Mouse (Mus musculus) right cerebral cortex, postnatal 10 days (tissue): ENCODE results near the gene Cfb.
"Not testable (repeated sequence)": the region's sequence is repeated elsewhere in the genome, so short reads cannot be mapped to it uniquely, and the experiment has no call there.

ENCODE experiments used
- DNase-seq, 2 experiments: peaks; one replicate each; pipeline ENCODE4 v3.0.0; 2021; ENCODE audit warnings: low spot score in 2 of 2

Gene Cfb

GRCm38 (mm10) chr17:34837464-34838324, 24.6 kb downstream of the Cfb start:
- DNase-seq: peak in 1 of 2 experiments; percentile 47

- DNase-seq: peak; percentile 98 to 99
These were observed 25.5 kb downstream of the Cfb start, which contains the start of the genes Stk19 and Dxo for GRCm38 (mm10) chr17:34836856-34837221. Stk19 (minus strand) TSS chr17:34836945. Dxo (plus strand) TSS chr17:34837019.

GRCm38 (mm10) chr17:34836155-34836855, 26.0 kb downstream of the Cfb start:
- no peak for DNase-seq

- DNase-seq: not testable (repeated sequence)
These were observed 31.5 kb downstream of the Cfb start for GRCm38 (mm10) chr17:34830776-34831175.

- DNase-seq: no peak
These were observed 47.4 kb downstream of the Cfb start for GRCm38 (mm10) chr17:34814818-34815370.

- DNase-seq: not testable (repeated sequence)
These were observed 48.6 kb downstream of the Cfb start for GRCm38 (mm10) chr17:34813747-34814146.

GRCm38 (mm10) chr17:34811275-34811674, 51.0 kb downstream of the Cfb start:
- DNase-seq: no peak

GRCm38 (mm10) chr17:34810811-34811210, 51.5 kb downstream of the Cfb start:
- DNase-seq: not testable (repeated sequence)

- DNase-seq: not testable (repeated sequence)
These were observed 51.9 kb downstream of the Cfb start for GRCm38 (mm10) chr17:34810411-34810810.

GRCm38 (mm10) chr17:34808599-34809205, 53.6 kb downstream of the Cfb start:
- DNase-seq: no peak

- DNase-seq: no peak
These were observed 55.1 kb downstream of the Cfb start for GRCm38 (mm10) chr17:34807176-34807575.
